Mouse (Mus musculus): ENCODE measurements around the gene Atp11b. TPM values are rescaled to one million over a fixed set of nuclear protein-coding genes. Genes with fewer than 3 reads are reported as not detected.

Gene Atp11b
- polyA plus RNA-seq, 1 experiment from 2014 or later: 39.7 TPM

- Histone ChIP-seq H3K9ac (ENCODE audit: low read depth, low read length) (no peak overlapping the region), H3K4me3 (ENCODE audit: low read length) (no peak overlapping the region), H3K4me2 (replicated peaks; ENCODE audit: low read depth, low read length) (no peak overlapping the region), H3K9me3 (ENCODE audit: control insufficient read depth, low read length) (no peaks in the 10 kb centered on the region), H3K27ac (ENCODE audit: low read depth, low read length) (no peak overlapping the region), H3K27me3 (ENCODE audit: control insufficient read depth, insufficient read depth, low read length) (no peaks in the 10 kb centered on the region), H3K36me3 (ENCODE audit: control insufficient read depth, insufficient read depth, low read length) (no peaks in the 10 kb centered on the region), H3K4me1 (ENCODE audit: control insufficient read depth, insufficient read depth, low read length) (no peaks in the 10 kb centered on the region)
- ATAC-seq (ENCODE audit: low FRiP score, low TSS enrichment): no peak
- 74% methylated on average over 1 of the region's 1 CpGs for WGBS
These were observed 27.0 kb upstream of the Atp11b start for GRCm38 (mm10) chr3:35726936-35727335.

- Histone ChIP-seq H3K27me3 (ENCODE audit: control insufficient read depth, insufficient read depth, low read length) (no peaks in the 10 kb centered on the region), H3K9ac (ENCODE audit: low read depth, low read length) (no peak overlapping the region), H3K4me1 (ENCODE audit: control insufficient read depth, insufficient read depth, low read length) (no peaks in the 10 kb centered on the region), H3K4me3 (ENCODE audit: low read length) (no peak overlapping the region), H3K27ac (ENCODE audit: low read depth, low read length) (no peak overlapping the region), H3K9me3 (ENCODE audit: control insufficient read depth, low read length) (no peaks in the 10 kb centered on the region), H3K4me2 (replicated peaks; ENCODE audit: low read depth, low read length) (no peak overlapping the region), H3K36me3 (ENCODE audit: control insufficient read depth, insufficient read depth, low read length) (no peaks in the 10 kb centered on the region)
- WGBS: 58% methylated on average over 6 of the region's 6 CpGs
- no peak for ATAC-seq (ENCODE audit: low FRiP score, low TSS enrichment)
These were observed 24.4 kb upstream of the Atp11b start for GRCm38 (mm10) chr3:35729490-35729889.

GRCm38 (mm10) chr3:35731981-35732777 is 21.7 kb upstream of the Atp11b start:
- H3K4me2 ChIP-seq (replicated peaks; ENCODE audit: low read depth, low read length): no peak overlapping the region
- no peak for ATAC-seq (ENCODE audit: low FRiP score, low TSS enrichment)
- H3K4me3 ChIP-seq (ENCODE audit: low read length): no peak overlapping the region
- no peak overlapping the region for H3K27ac ChIP-seq (ENCODE audit: low read depth, low read length)
- no peaks in the 10 kb centered on the region for H3K36me3 ChIP-seq (ENCODE audit: control insufficient read depth, insufficient read depth, low read length)
- H3K9me3 ChIP-seq (ENCODE audit: control insufficient read depth, low read length): no peaks in the 10 kb centered on the region
- H3K9ac ChIP-seq (ENCODE audit: low read depth, low read length): no peak overlapping the region
- 90% methylated on average over 10 of the region's 10 CpGs for WGBS
- no peaks in the 10 kb centered on the region for H3K27me3 ChIP-seq (ENCODE audit: control insufficient read depth, insufficient read depth, low read length)
- no peaks in the 10 kb centered on the region for H3K4me1 ChIP-seq (ENCODE audit: control insufficient read depth, insufficient read depth, low read length)

- ATAC-seq (ENCODE audit: low FRiP score, low TSS enrichment): no peak
- H3K9me3 ChIP-seq (ENCODE audit: control insufficient read depth, low read length): no peaks in the 10 kb centered on the region
- H3K36me3 ChIP-seq (ENCODE audit: control insufficient read depth, insufficient read depth, low read length): no peaks in the 10 kb centered on the region
- H3K27me3 ChIP-seq (ENCODE audit: control insufficient read depth, insufficient read depth, low read length): no peaks in the 10 kb centered on the region
- no peak overlapping the region for H3K27ac ChIP-seq (ENCODE audit: low read depth, low read length)
- H3K4me2 ChIP-seq (replicated peaks; ENCODE audit: low read depth, low read length): no peak overlapping the region
- no peak overlapping the region for H3K4me3 ChIP-seq (ENCODE audit: low read length)
- H3K4me1 ChIP-seq (ENCODE audit: control insufficient read depth, insufficient read depth, low read length): no peaks in the 10 kb centered on the region
- H3K9ac ChIP-seq (ENCODE audit: low read depth, low read length): no peak overlapping the region
These were observed 21.1 kb upstream of the Atp11b start for GRCm38 (mm10) chr3:35732778-35733147.

- 84% methylated on average over 4 of the region's 4 CpGs for WGBS
- H3K36me3 ChIP-seq (ENCODE audit: control insufficient read depth, insufficient read depth, low read length): no peaks in the 10 kb centered on the region
These were observed 19.4 kb upstream of the Atp11b start for GRCm38 (mm10) chr3:35734509-35734908.

GRCm38 (mm10) chr3:35738071-35738470 is 15.8 kb upstream of the Atp11b start:
- no peak for ATAC-seq (ENCODE audit: low FRiP score, low TSS enrichment)
- Histone ChIP-seq H3K27ac (ENCODE audit: low read depth, low read length) (no peak overlapping the region), H3K36me3 (ENCODE audit: control insufficient read depth, insufficient read depth, low read length) (no peaks in the 10 kb centered on the region), H3K4me3 (ENCODE audit: low read length) (no peak overlapping the region), H3K4me1 (ENCODE audit: control insufficient read depth, insufficient read depth, low read length) (no peaks in the 10 kb centered on the region), H3K4me2 (replicated peaks; ENCODE audit: low read depth, low read length) (no peak overlapping the region), H3K9me3 (ENCODE audit: control insufficient read depth, low read length) (no peaks in the 10 kb centered on the region), H3K27me3 (ENCODE audit: control insufficient read depth, insufficient read depth, low read length) (no peaks in the 10 kb centered on the region), H3K9ac (ENCODE audit: low read depth, low read length) (no peak overlapping the region)
- 90% methylated on average over 3 of the region's 3 CpGs for WGBS

More at GRCm38 (mm10) chr3:35734509-35734908, 19.4 kb upstream of the Atp11b start:
- ATAC-seq (ENCODE audit: low FRiP score, low TSS enrichment): no peak
- Histone ChIP-seq H3K4me1 (ENCODE audit: control insufficient read depth, insufficient read depth, low read length) (no peaks in the 10 kb centered on the region), H3K27me3 (ENCODE audit: control insufficient read depth, insufficient read depth, low read length) (no peaks in the 10 kb centered on the region), H3K4me2 (replicated peaks; ENCODE audit: low read depth, low read length) (no peak overlapping the region), H3K9ac (ENCODE audit: low read depth, low read length) (no peak overlapping the region), H3K9me3 (ENCODE audit: control insufficient read depth, low read length) (no peaks in the 10 kb centered on the region), H3K27ac (ENCODE audit: low read depth, low read length) (no peak overlapping the region), H3K4me3 (ENCODE audit: low read length) (no peak overlapping the region)

- no peak overlapping the region for H3K4me2 ChIP-seq (replicated peaks; ENCODE audit: low read depth, low read length)
- 36% methylated on average over 4 of the region's 4 CpGs for WGBS
- H3K27ac ChIP-seq (ENCODE audit: low read depth, low read length): no peak overlapping the region
- no peak overlapping the region for H3K9ac ChIP-seq (ENCODE audit: low read depth, low read length)
- ATAC-seq (ENCODE audit: low FRiP score, low TSS enrichment): no peak
- H3K4me1 ChIP-seq (ENCODE audit: control insufficient read depth, insufficient read depth, low read length): no peaks in the 10 kb centered on the region
- no peak overlapping the region for H3K4me3 ChIP-seq (ENCODE audit: low read length)
- no peaks in the 10 kb centered on the region for H3K9me3 ChIP-seq (ENCODE audit: control insufficient read depth, low read length)
- H3K36me3 ChIP-seq (ENCODE audit: control insufficient read depth, insufficient read depth, low read length): no peaks in the 10 kb centered on the region
- H3K27me3 ChIP-seq (ENCODE audit: control insufficient read depth, insufficient read depth, low read length): no peaks in the 10 kb centered on the region
These were observed 8.9 kb upstream of the Atp11b start for GRCm38 (mm10) chr3:35745010-35745409.

- Histone ChIP-seq H3K9ac (ENCODE audit: low read depth, low read length) (no peak overlapping the region), H3K27ac (ENCODE audit: low read depth, low read length) (no peak overlapping the region), H3K4me1 (ENCODE audit: control insufficient read depth, insufficient read depth, low read length) (no peaks in the 10 kb centered on the region), H3K36me3 (ENCODE audit: control insufficient read depth, insufficient read depth, low read length) (no peaks in the 10 kb centered on the region), H3K4me3 (ENCODE audit: low read length) (no peak overlapping the region), H3K9me3 (ENCODE audit: control insufficient read depth, low read length) (no peaks in the 10 kb centered on the region), H3K27me3 (ENCODE audit: control insufficient read depth, insufficient read depth, low read length) (no peaks in the 10 kb centered on the region), H3K4me2 (replicated peaks; ENCODE audit: low read depth, low read length) (no peak overlapping the region)
- WGBS: 47% methylated on average over 9 of the region's 9 CpGs
- no peak for ATAC-seq (ENCODE audit: low FRiP score, low TSS enrichment)
These were observed 7.0 kb upstream of the Atp11b start for GRCm38 (mm10) chr3:35746840-35747456.

GRCm38 (mm10) chr3:35750286-35750685 is 3.6 kb upstream of the Atp11b start:
- H3K9ac ChIP-seq (ENCODE audit: low read depth, low read length): no peak overlapping the region
- H3K9me3 ChIP-seq (ENCODE audit: control insufficient read depth, low read length): no peaks in the 10 kb centered on the region
- H3K4me3 ChIP-seq (ENCODE audit: low read length): no peak overlapping the region
- no peaks in the 10 kb centered on the region; the same call in 1 of the 2 replicates for H3K4me1 ChIP-seq (ENCODE audit: control insufficient read depth, insufficient read depth, low read length)
- no peaks in the 10 kb centered on the region for H3K27me3 ChIP-seq (ENCODE audit: control insufficient read depth, insufficient read depth, low read length)
- ATAC-seq (ENCODE audit: low FRiP score, low TSS enrichment): no peak
- no peak overlapping the region for H3K4me2 ChIP-seq (replicated peaks; ENCODE audit: low read depth, low read length)
- H3K36me3 ChIP-seq (ENCODE audit: control insufficient read depth, insufficient read depth, low read length): no peaks in the 10 kb centered on the region
- 63% methylated on average over 5 of the region's 5 CpGs for WGBS
- no peak overlapping the region for H3K27ac ChIP-seq (ENCODE audit: low read depth, low read length)

Data from kidney, embryonic 14.5 days (tissue).